Mouse (Mus musculus): ENCODE measurements around the gene Cfap45.

Cfap45 gene

GRCm38 (mm10) chr1:172562641-172563464 lies 42.3 kb downstream of the Cfap45 start:
- peak; percentile 89 for DNase-seq (ENCODE audit: low spot score)

DNA sequence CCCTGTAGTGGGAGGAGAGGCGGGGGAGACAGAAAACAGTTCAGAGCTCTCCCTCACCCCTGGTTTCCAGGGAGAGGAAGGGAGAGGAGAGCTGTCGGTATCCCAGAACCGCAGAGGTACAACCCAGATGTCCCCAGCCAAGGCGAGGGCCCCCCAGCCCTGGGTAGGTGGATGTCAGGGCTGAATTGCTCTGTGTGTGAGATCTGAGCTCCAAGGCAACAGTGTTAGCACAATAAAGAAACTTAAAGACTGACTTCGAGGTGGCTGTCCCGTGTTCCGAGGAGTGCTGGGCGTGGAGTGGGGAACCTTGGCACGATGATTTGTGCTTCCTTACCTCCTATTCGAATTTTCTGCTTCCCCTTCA lies 42.8 kb downstream of the Cfap45 start:
- no peak for DNase-seq (ENCODE audit: low spot score)

DNA sequence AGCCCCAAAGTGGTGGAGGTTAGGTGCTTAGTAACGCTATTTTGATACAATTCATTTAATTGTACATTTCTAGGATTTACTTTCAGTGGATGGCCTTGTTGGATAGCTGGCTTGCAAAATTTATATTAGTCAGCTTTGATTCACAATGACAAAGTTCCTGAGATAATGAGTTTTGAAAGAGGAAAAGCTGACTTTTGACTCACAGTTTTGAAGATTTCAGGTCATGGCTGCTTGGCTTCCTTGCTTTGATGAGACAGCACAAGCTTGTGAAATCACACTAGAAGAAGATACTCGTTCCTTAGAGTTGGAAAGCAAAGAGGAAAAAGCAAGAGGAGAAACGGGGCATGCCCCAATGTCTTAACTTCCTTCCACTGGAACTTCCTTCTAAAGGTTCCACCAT lies 45.5 kb downstream of the Cfap45 start:
- DNase-seq (ENCODE audit: low spot score), result no peak

GRCm38 (mm10) chr1:172567758-172568157 lies 47.2 kb downstream of the Cfap45 start:
- peak; percentile 9 for DNase-seq (ENCODE audit: low spot score)

GRCm38 (mm10) chr1:172580116-172580515 lies 59.5 kb downstream of the Cfap45 start:
- no peak for DNase-seq (ENCODE audit: low spot score)

GRCm38 (mm10) chr1:172582436-172582835 lies 61.8 kb downstream of the Cfap45 start:
- DNase-seq (ENCODE audit: low spot score), result no peak

DNA sequence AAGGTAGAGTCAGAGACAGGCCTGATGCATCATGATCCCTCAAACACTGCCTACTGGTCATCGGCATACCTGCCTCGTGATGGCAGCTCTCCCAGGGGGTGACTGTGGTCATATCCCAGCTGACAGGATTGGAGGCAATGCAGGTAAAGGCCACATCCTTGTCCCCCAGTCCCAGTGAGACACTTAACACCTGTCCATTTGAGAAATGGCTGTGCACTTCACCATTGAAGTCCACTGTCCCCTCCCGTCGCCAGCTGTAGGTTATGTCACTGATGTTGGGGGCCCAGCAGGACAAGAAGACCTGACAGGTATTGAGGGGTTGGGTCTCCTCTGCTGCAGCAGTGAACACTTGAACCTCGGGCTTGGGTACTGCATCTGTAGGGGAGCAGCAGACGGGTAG lies 63.7 kb downstream of the Cfap45 start:
- DNase-seq (ENCODE audit: low spot score), result no peak

- DNase-seq (ENCODE audit: low spot score), result no peak
These were observed 64.4 kb downstream of the Cfap45 start for GRCm38 (mm10) chr1:172585026-172585425.

DNA sequence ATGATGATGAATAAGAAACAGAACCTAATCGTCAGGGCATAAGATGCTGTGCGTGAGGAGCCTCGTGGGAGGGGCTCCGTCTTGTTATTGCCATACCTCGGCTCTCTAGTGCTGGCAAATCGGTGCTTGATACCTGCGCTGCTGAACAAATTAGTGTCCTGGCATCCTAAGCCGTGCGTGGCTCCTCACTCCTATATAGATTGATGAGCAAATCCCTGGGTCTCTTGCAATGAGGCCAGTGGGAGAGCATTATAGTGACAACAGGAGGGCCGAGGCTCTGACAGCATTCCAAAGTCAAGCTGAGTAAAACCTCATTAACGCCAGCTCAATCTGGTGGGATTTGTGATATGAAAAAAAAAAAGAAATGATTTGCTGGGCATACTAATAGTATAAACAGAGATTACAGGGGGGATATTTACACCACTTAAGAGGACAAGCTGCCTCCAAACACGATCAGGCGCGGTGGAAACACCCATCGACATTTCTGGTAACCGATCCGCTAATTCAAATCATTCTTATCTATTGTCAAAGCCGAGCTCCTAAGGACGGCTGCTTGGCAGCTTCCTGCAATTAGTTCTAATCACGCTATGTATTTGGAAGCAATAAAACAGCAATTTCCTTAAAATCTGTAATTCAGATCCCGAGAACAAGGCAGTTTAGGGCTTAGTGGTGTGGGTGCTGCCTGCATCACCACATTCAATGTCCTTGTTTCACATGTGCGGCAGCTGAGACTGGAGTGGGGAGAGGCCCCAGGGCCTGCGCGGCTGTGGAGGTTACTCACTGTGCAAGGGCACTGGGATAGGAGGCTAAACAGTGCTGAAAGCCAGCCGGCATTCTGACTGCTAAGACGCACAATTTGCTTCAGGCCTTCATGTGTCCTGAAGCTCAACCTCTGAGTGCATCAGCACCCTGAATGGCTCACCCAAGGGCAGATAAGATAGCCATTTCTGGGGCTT lies 65.3 kb downstream of the Cfap45 start:
- DNase-seq (ENCODE audit: low spot score), result peak; percentile 40

DNA sequence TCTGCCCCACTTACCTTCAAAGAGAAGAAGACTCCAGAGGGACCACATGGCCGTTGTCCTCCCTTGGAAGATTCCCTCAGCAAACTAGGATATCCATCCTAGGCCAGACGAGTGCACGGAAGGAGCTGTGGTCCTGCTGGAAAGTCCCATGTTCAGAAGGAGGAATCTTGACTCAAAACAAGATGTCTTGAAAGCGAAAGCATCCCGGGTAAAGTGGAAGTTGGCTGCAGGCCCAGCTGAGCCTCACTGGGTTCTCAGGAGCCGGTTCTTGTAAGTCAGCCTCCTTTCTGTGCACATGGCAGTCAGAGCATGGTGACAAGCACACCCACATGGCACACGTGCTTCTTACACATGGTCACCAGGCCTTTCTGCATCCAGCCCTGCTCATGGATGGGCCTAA lies 69.8 kb downstream of the Cfap45 start, which contains the start of gene Slamf8:
Gene Slamf8, minus strand, starts transcription at position 184 of the 400 bp plus-strand sequence.
- DNase-seq (ENCODE audit: low spot score), result no peak

- DNase-seq (ENCODE audit: low spot score), result no peak
These were observed 72.7 kb downstream of the Cfap45 start for GRCm38 (mm10) chr1:172593321-172593720.

GRCm38 (mm10) chr1:172593956-172594355 lies 73.4 kb downstream of the Cfap45 start:
- DNase-seq (ENCODE audit: low spot score), result no peak

GRCm38 (mm10) chr1:172594495-172594894 lies 73.9 kb downstream of the Cfap45 start:
- peak; percentile 83 for DNase-seq (ENCODE audit: low spot score)

All from embryo, embryonic 10.5 days (tissue).